Mouse (Mus musculus): ENCODE results near the gene Zfp772. TPM values are rescaled to one million over a fixed set of nuclear protein-coding genes. Genes with fewer than 3 reads are reported as not detected.
"Not testable (repeated sequence)": the region's sequence is repeated elsewhere in the genome, so short reads cannot be mapped to it uniquely, and the experiment has no call there.

Gene Zfp772
- 1.3 TPM in 2 replicates for polyA plus RNA-seq (2012; rRNA removed)

- H3K36me3 ChIP-seq (ENCODE audit: control insufficient read depth, insufficient read depth, low read length); H3K27me3 ChIP-seq (ENCODE audit: control insufficient read depth, insufficient read depth, low read length); H3K27ac ChIP-seq (ENCODE audit: control insufficient read depth, insufficient read depth, low read length); H3K4me1 ChIP-seq (replicated peaks; ENCODE audit: control insufficient read depth, insufficient read depth, low read length): not testable (repeated sequence)
- peak within 1 kb of the TSS; percentile 69 for H3K4me3 ChIP-seq (ENCODE audit: control insufficient read depth, insufficient read depth, low read length)
- 1% methylated on average over 24 of the region's 24 CpGs for WGBS
- DNase-seq, result peak; percentile 47
Measured at GRCm38 (mm10) chr7:7209313-7210151, at the start of gene Zfp772. Gene Zfp772, minus strand, starts transcription at chr7:7209998.

- not testable (repeated sequence) for H3K27ac ChIP-seq (ENCODE audit: control insufficient read depth, insufficient read depth, low read length); H3K27me3 ChIP-seq (ENCODE audit: control insufficient read depth, insufficient read depth, low read length); DNase-seq; H3K36me3 ChIP-seq (ENCODE audit: control insufficient read depth, insufficient read depth, low read length); H3K4me1 ChIP-seq (replicated peaks; ENCODE audit: control insufficient read depth, insufficient read depth, low read length); H3K4me3 ChIP-seq (ENCODE audit: control insufficient read depth, insufficient read depth, low read length)
- no CpG with 5 or more reads among the region's 1 CpGs for WGBS
Measured at GRCm38 (mm10) chr7:7247228-7247627, 37.4 kb upstream of the Zfp772 start, which contains the start of gene Vmn2r29. Gene Vmn2r29, minus strand, starts transcription at chr7:7247328.

- peak; percentile 81 for DNase-seq
- no peak for TF ChIP-seq POLR2A (IDR thresholded peaks at IDR 0.05; ENCODE audit: control insufficient read depth, extremely low read depth, insufficient read depth, low read length, poor library complexity)
- TF ChIP-seq CTCF (IDR thresholded peaks at IDR 0.05; ENCODE audit: borderline replicate concordance, control insufficient read depth, extremely low read depth, insufficient read depth, low read length, poor library complexity), result peak; percentile 59; the same call in 1 of the 2 replicates
- H3K27me3 ChIP-seq (ENCODE audit: control insufficient read depth, insufficient read depth, low read length), result no peaks in the 10 kb centered on the region
- peak overlapping the region; percentile 43 for H3K4me3 ChIP-seq (ENCODE audit: control insufficient read depth, insufficient read depth, low read length)
- WGBS, result 11% methylated on average over 18 of the region's 18 CpGs
- H3K4me1 ChIP-seq (replicated peaks; ENCODE audit: control insufficient read depth, insufficient read depth, low read length), result no peaks in the 10 kb centered on the region
- H3K36me3 ChIP-seq (ENCODE audit: control insufficient read depth, insufficient read depth, low read length), result no peaks in the 10 kb centered on the region
- no peak overlapping the region for H3K27ac ChIP-seq (ENCODE audit: control insufficient read depth, insufficient read depth, low read length)
Measured at GRCm38 (mm10) chr7:7188191-7188942, 21.4 kb downstream of the Zfp772 start.

GRCm38 (mm10) chr7:7187417-7188190 lies 22.2 kb downstream of the Zfp772 start:
- Histone ChIP-seq H3K27ac (ENCODE audit: control insufficient read depth, insufficient read depth, low read length) (no peak overlapping the region), H3K4me1 (replicated peaks; ENCODE audit: control insufficient read depth, insufficient read depth, low read length) (no peaks in the 10 kb centered on the region), H3K4me3 (ENCODE audit: control insufficient read depth, insufficient read depth, low read length) (no peak overlapping the region), H3K36me3 (ENCODE audit: control insufficient read depth, insufficient read depth, low read length) (no peaks in the 10 kb centered on the region), H3K27me3 (ENCODE audit: control insufficient read depth, insufficient read depth, low read length) (no peaks in the 10 kb centered on the region)
- DNase-seq, result no peak
- no peak for TF ChIP-seq POLR2A (IDR thresholded peaks at IDR 0.05; ENCODE audit: control insufficient read depth, extremely low read depth, insufficient read depth, low read length, poor library complexity)
- TF ChIP-seq CTCF (IDR thresholded peaks at IDR 0.05; ENCODE audit: borderline replicate concordance, control insufficient read depth, extremely low read depth, insufficient read depth, low read length, poor library complexity), result no peak
- whole genome bisulfite sequencing, result 43% methylated on average over 13 of the region's 13 CpGs

- no peak for DNase-seq
- Histone ChIP-seq H3K27ac (ENCODE audit: control insufficient read depth, insufficient read depth, low read length) (no peak overlapping the region), H3K27me3 (ENCODE audit: control insufficient read depth, insufficient read depth, low read length) (no peaks in the 10 kb centered on the region), H3K4me3 (ENCODE audit: control insufficient read depth, insufficient read depth, low read length) (no peak overlapping the region), H3K36me3 (ENCODE audit: control insufficient read depth, insufficient read depth, low read length) (peaks cover 5% of the 10 kb centered on the region; the same call in 1 of the 2 replicates), H3K4me1 (replicated peaks; ENCODE audit: control insufficient read depth, insufficient read depth, low read length) (no peaks in the 10 kb centered on the region)
- no peak for TF ChIP-seq CTCF (IDR thresholded peaks at IDR 0.05; ENCODE audit: borderline replicate concordance, control insufficient read depth, extremely low read depth, insufficient read depth, low read length, poor library complexity)
- no peak for TF ChIP-seq POLR2A (IDR thresholded peaks at IDR 0.05; ENCODE audit: control insufficient read depth, extremely low read depth, insufficient read depth, low read length, poor library complexity)
- 100% methylated on average over 1 of the region's 1 CpGs for WGBS
Measured at GRCm38 (mm10) chr7:7185897-7186296, 23.9 kb downstream of the Zfp772 start.

Measured in thymus, adult 2 months (tissue).